Mouse (Mus musculus): ENCODE measurements around the gene Prl4a1.
"Not testable (repeated sequence)": the region's sequence is repeated elsewhere in the genome, so short reads cannot be mapped to it uniquely, and the experiment has no call there.

GRCm38 (mm10) chr13:27974281-27974680, 41.7 kb upstream of the Prl4a1 start:
- TF ChIP-seq CTCF (IDR thresholded peaks at IDR 0.05; ENCODE audit: low read depth, low read length); POLR2A (IDR thresholded peaks at IDR 0.05; ENCODE audit: insufficient read depth, low read length); EP300 (IDR thresholded peaks at IDR 0.05; ENCODE audit: insufficient read depth, low read depth, low read length): not testable (repeated sequence)

Data from ES-Bruce4 (cell line).